Mouse (Mus musculus) spleen, adult 2 months (tissue): ENCODE results near the gene Zfp618.

Experiments
- CTCF ChIP-seq: fragments of 200-500 bp; IDR thresholded peaks from 2 replicates; pipeline ENCODE4 v1.5.1; 2011; ENCODE audit warnings: mild to moderate bottlenecking, inconsistent platforms; ENCODE audit not compliant: insufficient read depth, insufficient read length, insufficient replicate concordance; ENCODE audit errors: extremely low read depth
- POLR2A ChIP-seq: fragments of 200-500 bp; IDR thresholded peaks from 2 replicates; pipeline ENCODE4 v1.6.1; 2011; ENCODE audit warnings: low read depth, low read length, inconsistent platforms

GRCm38 (mm10) chr4:62917056-62917455 is 48.3 kb upstream of the Zfp618 start:
- TF ChIP-seq CTCF: no peak
- no peak for TF ChIP-seq POLR2A
